Mouse (Mus musculus) bone marrow macrophage, adult 2 months (primary cell): ENCODE results near the gene Csrp3.

Source experiments
- CTCF ChIP-seq: IDR thresholded peaks from 2 replicates; pipeline ENCODE4 v1.5.1; 2012; ENCODE audit warnings: low read depth, mild to moderate bottlenecking, low read length, moderate library complexity
- POLR2A ChIP-seq: IDR thresholded peaks from 2 replicates; pipeline ENCODE4 v1.6.1; 2012; ENCODE audit warnings: mild to moderate bottlenecking, low read depth, low read length, borderline replicate concordance

- TF ChIP-seq POLR2A (no peak), CTCF (no peak)
Observed at GRCm38 (mm10) chr7:48832735-48833134, 15.1 kb downstream of the Csrp3 start.
